Mouse (Mus musculus): ENCODE measurements around the gene Fadd.

GRCm38 (mm10) chr7:144563456-144564155 is 18.7 kb downstream of the Fadd start:
- TF ChIP-seq CTCF (conservative IDR thresholded peaks at IDR 0.05; ENCODE audit: insufficient read depth, insufficient read length, low read depth, low read length): no peak; the same call in 1 of the 2 replicates
- TF ChIP-seq POLR2A (IDR thresholded peaks at IDR 0.05; ENCODE audit: low read depth, low read length): no peak
